Mouse (Mus musculus) lung, adult 2 months (tissue): ENCODE results near the gene Wipf1.

Experiments
- CTCF ChIP-seq: fragments of 200-500 bp; IDR thresholded peaks from 2 replicates; pipeline ENCODE4 v1.5.1; 2011; ENCODE audit warnings: mild to moderate bottlenecking, low read length, control low read depth; ENCODE audit not compliant: insufficient read depth
- POLR2A ChIP-seq: fragments of 200-500 bp; IDR thresholded peaks from 2 replicates; pipeline ENCODE4 v1.6.1; 2011; ENCODE audit warnings: low read depth, mild to moderate bottlenecking, control low read depth, low read length, borderline replicate concordance; ENCODE audit errors: extremely low read depth

- TF ChIP-seq POLR2A (no peak), CTCF (no peak)
Observed at GRCm38 (mm10) chr2:73435847-73436246, 93.7 kb downstream of the Wipf1 start.
